23 mouse cellular contexts compared by ENCODE assay signal in genomic region chr16:22779228-22779835, GRCm38 (mm10). TPM values are rescaled to one million over a fixed set of nuclear protein-coding genes. Genes with fewer than 3 reads are reported as not detected.
DNase-seq lines count a peak whose midpoint lies in the region; ATAC-seq and TF ChIP-seq lines count a peak whose summit lies in the region.
"Had no signal": no experiment of that assay in that cellular context is flagged by ENCODE, and none has a peak within 500 bp of the region (broad histone marks: within the 10 kb centered on the region; RNA-seq: fewer than 3 reads in every experiment).

No protein-coding gene starts in this region.

- no peak for DNase-seq in cerebellum, adult 11 months
- DNase-seq in right cerebral cortex, adult 18-20 months = peak; percentile 32
- DNase-seq in right cerebral cortex, postnatal 25 days = no peak
- peak; percentile 16 for DNase-seq in fat pad, adult 2 months (ENCODE audit: extremely low read depth, low read depth, low spot score)
- DNase-seq in layer of hippocampus, postnatal 36 days = peak; percentile 66 to 71
- DNase-seq in heart, adult 2 months = no peak
- no peak for DNase-seq in limb, embryonic 10.5 days (ENCODE audit: low spot score)
- DNase-seq: adrenal gland, postnatal 14 days; gastrocnemius, postnatal 10 days; heart, postnatal 14 days; kidney, adult 11 months; kidney, postnatal 25 days; lung, adult 2 months; lung, postnatal 4 days; thymus, adult 2 months had no signal

- peak; percentile 71 for ATAC-seq in cerebellum, adult (ENCODE audit: insufficient number of reproducible peaks, low FRiP score, low TSS enrichment)

- H3K4me3 ChIP-seq in heart, adult 2 months = no peak overlapping the region
- no peak overlapping the region for H3K4me3 ChIP-seq in limb, embryonic 10.5 days
- H3K4me3 ChIP-seq: heart, embryonic 10.5 days; hindbrain, embryonic 15.5 days; midbrain, embryonic 12.5 days; myocyte had no signal

- H3K9me3 ChIP-seq in limb, embryonic 10.5 days (replicated peaks) = no peaks in the 10 kb centered on the region
- H3K9me3 ChIP-seq: heart, embryonic 10.5 days; hindbrain, embryonic 15.5 days had no signal

- no peaks in the 10 kb centered on the region for H3K36me3 ChIP-seq in heart, adult 2 months (ENCODE audit: control insufficient read depth, insufficient read depth, low read length)
- no peaks in the 10 kb centered on the region for H3K36me3 ChIP-seq in limb, embryonic 10.5 days
- H3K36me3 ChIP-seq: heart, embryonic 10.5 days; hindbrain, embryonic 15.5 days; midbrain, embryonic 12.5 days had no signal

- no peaks in the 10 kb centered on the region for H3K4me1 ChIP-seq in heart, adult 2 months (ENCODE audit: control insufficient read depth, insufficient read depth, low read length)
- H3K4me1 ChIP-seq in limb, embryonic 10.5 days = no peaks in the 10 kb centered on the region
- H3K4me1 ChIP-seq: hindbrain, embryonic 15.5 days; midbrain, embryonic 12.5 days had no signal

- TF ChIP-seq CTCF in heart, adult 2 months (IDR thresholded peaks at IDR 0.05) = no peak

- no peaks in the 10 kb centered on the region for H3K27me3 ChIP-seq in heart, adult 2 months (ENCODE audit: control insufficient read depth, insufficient read depth, low read length)
- H3K27me3 ChIP-seq in limb, embryonic 10.5 days (ENCODE audit: low read depth, poor library complexity, severe bottlenecking) = no peaks in the 10 kb centered on the region
- H3K27me3 ChIP-seq: hindbrain, embryonic 15.5 days; midbrain, embryonic 12.5 days had no signal

- no peak overlapping the region for H3K27ac ChIP-seq in heart, adult 2 months
- no peak overlapping the region for H3K27ac ChIP-seq in limb, embryonic 10.5 days
- H3K27ac ChIP-seq: heart, embryonic 10.5 days; hindbrain, embryonic 15.5 days; midbrain, embryonic 12.5 days had no signal

- H3K9ac ChIP-seq in heart, adult 2 months (ENCODE audit: low read depth, low read length) = no peak overlapping the region
- H3K9ac ChIP-seq: hindbrain, embryonic 15.5 days; midbrain, embryonic 12.5 days had no signal

- WGBS in heart, adult 2 months = 89% methylated on average over 3 of the region's 3 CpGs
- 93% methylated on average over 3 of the region's 3 CpGs for WGBS in limb, embryonic 10.5 days

- no peak for TF ChIP-seq EP300 in heart, adult 2 months (IDR thresholded peaks at IDR 0.05; ENCODE audit: insufficient read depth, low read depth, low read length)

- intact Hi-C loops in heart, adult 2 months (cut with DNase I) = no loop called here

- no peaks in the 10 kb centered on the region for H3K79me2 ChIP-seq in heart, adult 2 months (replicated peaks; ENCODE audit: control insufficient read depth, insufficient read depth, low read length)

- TF ChIP-seq POLR2A in heart, adult 2 months (IDR thresholded peaks at IDR 0.05; ENCODE audit: insufficient read depth, low read depth, low read length) = no peak

RNA-seq across cellular contexts. Expression of gene Crygs, which starts 32.0 kb away (rescaled TPM):
- not detected for total RNA-seq in layer of hippocampus, postnatal 36 days (2021)
- not detected for total RNA-seq in heart, adult 2 months (2021)
- polyA plus RNA-seq in heart, adult 2 months (2012; rRNA removed) = not detected in 2 replicates
- not detected in 2 replicates for polyA plus RNA-seq in limb, embryonic 10.5 days (2016; fragmentation: Nextera tagmentation; extraction: Ambion mirVana)
- total RNA-seq: adrenal gland, postnatal 14 days; gastrocnemius, postnatal 10 days; heart, postnatal 14 days; left cerebral cortex, postnatal 14 days; liver, adult 2 months; neutrophil, adult 5-6 weeks had no signal
- polyA plus RNA-seq: hindbrain, embryonic 15.5 days; lung, adult 2 months; midbrain, embryonic 12.5 days; myocyte; thymus, adult 2 months had no signal

Comparison
In these comparisons a context has a peak if more than half of its experiments do, and no peak if none do; other contexts are left out.
1. DNase-seq: peak in right cerebral cortex, adult 18-20 months (single experiment), fat pad, adult 2 months (single experiment) and layer of hippocampus, postnatal 36 days (2 of 2); none in cerebellum, adult 11 months (single experiment), right cerebral cortex, postnatal 25 days (single experiment), heart, adult 2 months (0 of 2) and limb, embryonic 10.5 days (single experiment).